In the genomic region with DNA sequence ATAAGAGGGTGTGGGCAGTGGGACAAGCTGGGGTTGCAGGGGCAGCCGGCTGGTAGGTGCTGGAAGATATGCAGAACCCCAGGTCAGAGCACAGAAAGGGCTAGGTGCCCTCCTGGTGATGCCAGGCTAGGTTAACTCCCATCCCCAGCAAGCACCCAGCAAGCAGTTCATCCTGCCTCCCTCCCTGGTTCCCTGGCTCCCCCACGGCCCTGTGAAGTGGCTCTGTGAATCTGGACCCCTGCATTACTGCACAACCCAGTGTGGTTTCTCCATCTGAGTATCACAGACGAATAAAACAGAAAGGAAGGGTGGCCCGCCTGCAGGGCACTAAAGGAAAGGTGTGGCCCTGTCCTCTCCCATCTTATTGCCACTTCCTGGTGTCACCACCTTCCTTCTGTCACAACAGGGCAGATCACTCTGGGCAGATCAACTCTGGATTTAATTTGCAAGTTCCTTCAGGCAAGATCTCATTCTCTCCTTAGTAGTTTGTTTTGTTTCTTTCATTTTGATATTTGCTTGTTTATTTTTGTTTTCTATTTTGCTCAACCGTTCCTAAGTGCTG, we compare ENCODE assay signal across 19 mouse cellular contexts. TPM values are rescaled to one million over a fixed set of nuclear protein-coding genes. Genes with fewer than 3 reads are reported as not detected.
A peak's percentile ranks its signal among the peaks of the same experiment; 100 is the strongest.
DNase-seq lines count a peak whose midpoint lies in the region; ATAC-seq and TF ChIP-seq lines count a peak whose summit lies in the region.
"Had no signal": no experiment of that assay in that cellular context is flagged by ENCODE, and none has a peak within 500 bp of the region (broad histone marks: within the 10 kb centered on the region; RNA-seq: fewer than 3 reads in every experiment).

No protein-coding gene starts in this region.

- H3K4me2 ChIP-seq in liver, embryonic 11.5 days = no peak overlapping the region
- no peak overlapping the region for H3K4me2 ChIP-seq in liver, postnatal 0 days (ENCODE audit: low read depth, low read length)
- H3K4me2 ChIP-seq in lung, postnatal 0 days (replicated peaks; ENCODE audit: low read depth, low read length) = no peak overlapping the region
- no peak overlapping the region for H3K4me2 ChIP-seq in hindbrain, embryonic 11.5 days (replicated peaks; ENCODE audit: low read depth, low read length)
- H3K4me2 ChIP-seq: embryonic facial prominence, embryonic 12.5 days; limb, embryonic 13.5 days; liver, embryonic 15.5 days; neural tube, embryonic 12.5 days; stomach, embryonic 15.5 days had no signal

- no peaks in the 10 kb centered on the region for H3K36me3 ChIP-seq in liver, embryonic 11.5 days (ENCODE audit: control insufficient read depth, insufficient read depth, low read length)
- no peaks in the 10 kb centered on the region for H3K36me3 ChIP-seq in liver, postnatal 0 days (replicated peaks; ENCODE audit: insufficient read depth, low read length)
- H3K36me3 ChIP-seq in lung, postnatal 0 days (ENCODE audit: insufficient read depth, low read length) = no peaks in the 10 kb centered on the region
- H3K36me3 ChIP-seq in hindbrain, embryonic 11.5 days (ENCODE audit: control insufficient read depth, insufficient read depth, low read length) = no peaks in the 10 kb centered on the region
- H3K36me3 ChIP-seq: embryonic facial prominence, embryonic 12.5 days; limb, embryonic 13.5 days; liver, embryonic 15.5 days; midbrain, embryonic 10.5 days; neural tube, embryonic 12.5 days; stomach, embryonic 15.5 days had no signal

- no peak overlapping the region for H3K4me3 ChIP-seq in liver, embryonic 11.5 days (ENCODE audit: low read depth, low read length)
- H3K4me3 ChIP-seq in liver, postnatal 0 days (ENCODE audit: low read depth, low read length) = no peak overlapping the region
- H3K4me3 ChIP-seq in lung, postnatal 0 days (ENCODE audit: low read depth, low read length) = no peak overlapping the region
- H3K4me3 ChIP-seq in hindbrain, embryonic 11.5 days (ENCODE audit: low read depth, low read length) = no peak overlapping the region
- H3K4me3 ChIP-seq: embryonic facial prominence, embryonic 12.5 days; limb, embryonic 13.5 days; liver, embryonic 15.5 days; midbrain, embryonic 10.5 days; neural tube, embryonic 12.5 days; stomach, embryonic 15.5 days had no signal

- peak; percentile 25 for DNase-seq in liver, embryonic 11.5 days (ENCODE audit: low spot score)
- no peak for DNase-seq in liver, postnatal 0 days
- DNase-seq in lung, postnatal 0 days (ENCODE audit: low spot score) = peak; percentile 38
- no peak for DNase-seq in hindbrain, embryonic 11.5 days (ENCODE audit: low spot score)
- no peak for DNase-seq in gastrocnemius, postnatal 36 days
- no peak for DNase-seq in thymus, postnatal 4 days
- DNase-seq: adrenal gland, adult 2 months; cerebellum, adult 18-20 months; kidney, adult 8-10 months; kidney, postnatal 25 days had no signal

- intact Hi-C loops in gastrocnemius, postnatal 36 days (cut with DNase I) = no loop called here

- ATAC-seq in liver, embryonic 11.5 days (replicated peaks; ENCODE audit: low FRiP score) = no peak
- ATAC-seq in liver, postnatal 0 days = no peak
- ATAC-seq in granulocyte monocyte progenitor cell, adult 5-6 weeks (replicated peaks; ENCODE audit: poor library complexity, severe bottlenecking) = peak; percentile 61
- ATAC-seq in lung, postnatal 0 days = peak; percentile 61
- peak; percentile 56 for ATAC-seq in monocyte, adult 5-6 weeks (replicated peaks; ENCODE audit: insufficient number of reproducible peaks, low FRiP score, low TSS enrichment, poor library complexity, severe bottlenecking)
- ATAC-seq in hindbrain, embryonic 11.5 days (ENCODE audit: low FRiP score) = no peak
- ATAC-seq: hindbrain, embryonic 16.5 days had no signal

- TF ChIP-seq EP300 in liver, postnatal 0 days (IDR thresholded peaks at IDR 0.05; ENCODE audit: low read depth) = no peak
- TF ChIP-seq EP300 in lung, postnatal 0 days (IDR thresholded peaks at IDR 0.05) = peak; percentile 74

- H3K9ac ChIP-seq in liver, embryonic 11.5 days (ENCODE audit: low read depth, low read length) = no peak overlapping the region
- H3K9ac ChIP-seq in liver, postnatal 0 days (replicated peaks) = no peak overlapping the region
- H3K9ac ChIP-seq in lung, postnatal 0 days (replicated peaks; ENCODE audit: low read depth) = no peak overlapping the region
- no peak overlapping the region for H3K9ac ChIP-seq in hindbrain, embryonic 11.5 days (ENCODE audit: low read depth, low read length)
- H3K9ac ChIP-seq: embryonic facial prominence, embryonic 12.5 days; limb, embryonic 13.5 days; liver, embryonic 15.5 days; neural tube, embryonic 12.5 days; stomach, embryonic 15.5 days had no signal

- no peak for TF ChIP-seq CTCF in liver, postnatal 0 days (IDR thresholded peaks at IDR 0.05; ENCODE audit: low read depth)
- TF ChIP-seq CTCF in lung, postnatal 0 days (IDR thresholded peaks at IDR 0.05) = no peak

- no peak overlapping the region for H3K27ac ChIP-seq in liver, embryonic 11.5 days (ENCODE audit: low read depth, low read length)
- no peak overlapping the region for H3K27ac ChIP-seq in liver, postnatal 0 days (ENCODE audit: low read depth)
- H3K27ac ChIP-seq in lung, postnatal 0 days (ENCODE audit: low read length) = peak overlapping the region; percentile 58
- H3K27ac ChIP-seq in hindbrain, embryonic 11.5 days (ENCODE audit: low read depth, low read length) = no peak overlapping the region
- H3K27ac ChIP-seq: embryonic facial prominence, embryonic 12.5 days; limb, embryonic 13.5 days; liver, embryonic 15.5 days; midbrain, embryonic 10.5 days; neural tube, embryonic 12.5 days; stomach, embryonic 15.5 days had no signal

- H3K27me3 ChIP-seq in liver, embryonic 11.5 days (replicated peaks; ENCODE audit: control insufficient read depth, insufficient read depth, low read length) = no peaks in the 10 kb centered on the region
- H3K27me3 ChIP-seq in liver, postnatal 0 days (ENCODE audit: insufficient read depth, low read length) = no peaks in the 10 kb centered on the region
- H3K27me3 ChIP-seq in lung, postnatal 0 days (replicated peaks; ENCODE audit: insufficient read depth, low read length) = no peaks in the 10 kb centered on the region
- H3K27me3 ChIP-seq in hindbrain, embryonic 11.5 days (ENCODE audit: control insufficient read depth, insufficient read depth, low read length) = no peaks in the 10 kb centered on the region
- H3K27me3 ChIP-seq: embryonic facial prominence, embryonic 12.5 days; limb, embryonic 13.5 days; liver, embryonic 15.5 days; neural tube, embryonic 12.5 days; stomach, embryonic 15.5 days had no signal

- H3K9me3 ChIP-seq in liver, embryonic 11.5 days (ENCODE audit: control insufficient read depth, low read length) = no peaks in the 10 kb centered on the region
- H3K9me3 ChIP-seq in liver, postnatal 0 days (ENCODE audit: low read length) = no peaks in the 10 kb centered on the region
- no peaks in the 10 kb centered on the region for H3K9me3 ChIP-seq in lung, postnatal 0 days (ENCODE audit: low read length)
- H3K9me3 ChIP-seq in hindbrain, embryonic 11.5 days (ENCODE audit: control insufficient read depth, low read length) = no peaks in the 10 kb centered on the region
- H3K9me3 ChIP-seq: embryonic facial prominence, embryonic 12.5 days; limb, embryonic 13.5 days; liver, embryonic 15.5 days; midbrain, embryonic 10.5 days; neural tube, embryonic 12.5 days; stomach, embryonic 15.5 days had no signal

- no peaks in the 10 kb centered on the region for H3K4me1 ChIP-seq in liver, embryonic 11.5 days (replicated peaks; ENCODE audit: control insufficient read depth, insufficient read depth, low read length)
- H3K4me1 ChIP-seq in liver, postnatal 0 days (ENCODE audit: insufficient read depth) = no peaks in the 10 kb centered on the region
- no peaks in the 10 kb centered on the region for H3K4me1 ChIP-seq in lung, postnatal 0 days (ENCODE audit: insufficient read depth, low read depth, low read length)
- no peaks in the 10 kb centered on the region for H3K4me1 ChIP-seq in hindbrain, embryonic 11.5 days (replicated peaks; ENCODE audit: control insufficient read depth, insufficient read depth, low read length)
- H3K4me1 ChIP-seq: embryonic facial prominence, embryonic 12.5 days; limb, embryonic 13.5 days; liver, embryonic 15.5 days; neural tube, embryonic 12.5 days; stomach, embryonic 15.5 days had no signal

- 52% methylated on average over 5 of the region's 5 CpGs for WGBS in liver, embryonic 11.5 days
- WGBS in liver, postnatal 0 days (ENCODE audit: insufficient replicate concordance) = 42% methylated on average over 5 of the region's 5 CpGs
- WGBS in lung, postnatal 0 days = 26% methylated on average over 5 of the region's 5 CpGs
- 74% methylated on average over 5 of the region's 5 CpGs for WGBS in hindbrain, embryonic 11.5 days

RNA-seq across cellular contexts. Expression of a gene that starts 40.6 kb away (rescaled TPM):
- polyA plus RNA-seq in liver, embryonic 11.5 days (2014; fragmentation: Nextera tagmentation; extraction: Ambion mirVana) = 1.1 and 1.2 TPM in 2 replicates
- 0.33 and 0.48 TPM in 2 replicates for polyA plus RNA-seq in liver, postnatal 0 days (2015; fragmentation: Nextera tagmentation; extraction: Ambion mirVana)
- 1.0 and 1.5 TPM in 2 replicates for total RNA-seq in granulocyte monocyte progenitor cell, adult 5-6 weeks (2014; fragmentation: Nextera tagmentation)
- 1.3 and 1.5 TPM in 2 replicates for total RNA-seq in granulocyte monocyte progenitor cell, adult 5-6 weeks (2017)
- 4.0 and 4.6 TPM in 2 replicates for polyA plus RNA-seq in lung, postnatal 0 days (2015; fragmentation: Nextera tagmentation; extraction: Ambion mirVana)
- 13.9 to 19.2 TPM (median 17.9 TPM) in 3 replicates for total RNA-seq in monocyte, adult 5-6 weeks (2017)
- polyA plus RNA-seq in hindbrain, embryonic 11.5 days (2014; fragmentation: Nextera tagmentation; extraction: Ambion mirVana) = 2.1 and 2.2 TPM in 2 replicates
- total RNA-seq in gastrocnemius, postnatal 36 days (2021) = 1 to 10 TPM; 2.4 to 3.2 TPM

Comparison
In these comparisons a context has a peak if more than half of its experiments do, and no peak if none do; other contexts are left out.
1. DNase-seq: peak in liver, embryonic 11.5 days (single experiment) and lung, postnatal 0 days (single experiment); none in liver, postnatal 0 days (single experiment), hindbrain, embryonic 11.5 days (single experiment), gastrocnemius, postnatal 36 days (0 of 2) and thymus, postnatal 4 days (single experiment).
2. ATAC-seq: peak in granulocyte monocyte progenitor cell, adult 5-6 weeks (single experiment), lung, postnatal 0 days (single experiment) and monocyte, adult 5-6 weeks (single experiment); none in liver, embryonic 11.5 days (single experiment), liver, postnatal 0 days (single experiment) and hindbrain, embryonic 11.5 days (single experiment).